Mouse (Mus musculus): ENCODE measurements at regions not wholly inside any gene's neighbourhood (a gene's known extent, or its start where the extent isn't known, plus 50 kb on each side); places are given as distances from the start of the nearest gene placed in this dataset.

- no peak for DNase-seq
Observed at GRCm38 (mm10) chr3:7992322-7992721, 1372.1 kb upstream of the 1700008P02Rik start.

GRCm38 (mm10) chr3:7973287-7973686 is 1353.0 kb upstream of the 1700008P02Rik start:
- no peak for DNase-seq

DNA sequence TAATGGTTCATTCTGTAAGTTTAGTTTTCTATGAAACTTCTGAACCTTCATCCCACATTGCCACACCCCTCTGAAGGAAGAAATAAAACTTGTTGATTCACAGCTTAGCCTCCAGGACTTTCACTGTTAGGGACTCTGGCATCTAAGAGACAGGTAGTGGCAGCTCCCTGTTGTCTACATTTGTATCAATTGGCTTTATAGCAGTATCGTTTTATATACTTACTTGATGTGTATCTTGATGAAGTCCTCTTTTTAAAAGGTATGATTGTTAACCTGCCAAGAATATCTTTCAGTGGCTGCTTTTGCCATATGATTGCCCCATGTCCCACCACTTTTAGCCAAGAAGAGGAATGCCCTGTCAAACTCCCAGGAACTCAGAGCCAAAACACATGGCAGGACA is 1333.7 kb upstream of the 1700008P02Rik start:
- no peak for DNase-seq

- DNase-seq, result no peak
Observed at GRCm38 (mm10) chr3:7943646-7944381, 1323.6 kb upstream of the 1700008P02Rik start.

Measured in thymus, postnatal 14 days (tissue).